Mouse (Mus musculus) layer of hippocampus, adult 6 months (tissue): ENCODE measurements around the gene Lrit2. TPM values are rescaled to one million over a fixed set of nuclear protein-coding genes. Genes with fewer than 3 reads are reported as not detected.

Experiments
- long read RNA-seq, 2 experiments: library from polyadenylated mRNA; unstranded; transcript quantifications; one replicate each; pipeline ENCODE4 v2.0.0; 2019 to 2020
- polyA plus RNA-seq: library from polyadenylated mRNA; unstranded; fragments of <200 nt; fragmentation: Nextera tagmentation; gene quantifications from 2 replicates; pipeline ENCODE4 v1.2.3, GENCODE M21; 2021

Gene Lrit2
- polyA plus RNA-seq = not detected in 2 replicates
- long read RNA-seq, experiment 1 = 0 reads
- long read RNA-seq, experiment 2 = 0 reads

GRCm38 (mm10) chr14:37067629-37068028, at the start of gene Lrit2:
TSS of gene Lrit2 (plus strand) at chr14:37067929.

GRCm38 (mm10) chr14:37048914-37049410, 18.8 kb upstream of the Lrit2 start, which contains the start of gene Rgr:
TSS of gene Rgr (minus strand) at chr14:37048964.

GRCm38 (mm10) chr14:37097956-37098530, 30.3 kb downstream of the Lrit2 start, which contains the start of gene Cdhr1:
TSS of gene Cdhr1 (minus strand) at chr14:37098347.

GRCm38 (mm10) chr14:37113922-37114321, 46.2 kb downstream of the Lrit2 start, which contains the start of gene 2610528A11Rik:
TSS of gene 2610528A11Rik (minus strand) at chr14:37114022.

Other genes starting within 250 kb of the Lrit2 start
- gene Ccser2, start 99.2 kb upstream of the Lrit2 start, polyA plus RNA-seq = 49.4 and 54.5 TPM in 2 replicates
- gene Rgr, start 19.0 kb upstream of the Lrit2 start, polyA plus RNA-seq = 0.18 TPM in 1 of 2 replicates, not detected in the other
- gene Lrit1, start 13.1 kb upstream of the Lrit2 start, polyA plus RNA-seq = not detected in 2 replicates
- 2.3 and 3.2 TPM in 2 replicates for gene Cdhr1, start 30.4 kb downstream of the Lrit2 start, polyA plus RNA-seq
- gene 2610528A11Rik, start 46.1 kb downstream of the Lrit2 start, polyA plus RNA-seq = 1.1 and 2.2 TPM in 2 replicates
- gene Ghitm, start 67.3 kb downstream of the Lrit2 start, polyA plus RNA-seq = 727 and 731 TPM in 2 replicates